Mouse (Mus musculus): ENCODE data around the gene Cyp4f18.

- no peak for TF ChIP-seq CTCF (IDR thresholded peaks at IDR 0.05; ENCODE audit: low read depth)
- TF ChIP-seq EP300 (IDR thresholded peaks at IDR 0.05; ENCODE audit: low read depth), result no peak
These were observed at the start of gene Cyp4f18 for GRCm38 (mm10) chr8:72009473-72009872.
